Mouse (Mus musculus) intestine, embryonic 15.5 days (tissue): ENCODE measurements around the gene B3galt5. TPM values are rescaled to one million over a fixed set of nuclear protein-coding genes. Genes with fewer than 3 reads are reported as not detected.
"Not testable (repeated sequence)": the region's sequence is repeated elsewhere in the genome, so short reads cannot be mapped to it uniquely, and the experiment has no call there.

ENCODE experiments used
- ATAC-seq: fragments of 200-750 bp; cut with Nextera tagmentation; 2 replicates; pipeline ENCODE4 v1.8.0; 2017; ENCODE audit warnings: moderate TSS enrichment, moderate library complexity
- H3K27ac ChIP-seq: fragments of 300-500 bp; sonication (generic); 2 replicates; pipeline ENCODE4 v1.5.1; 2015; ENCODE audit warnings: mild to moderate bottlenecking, inconsistent platforms
- H3K27me3 ChIP-seq: fragments of 300-500 bp; sonication (generic); replicated peaks from 2 replicates; pipeline ENCODE4 v1.6.1; 2015; ENCODE audit warnings: inconsistent platforms
- H3K36me3 ChIP-seq: fragments of 300-500 bp; sonication (generic); 2 replicates; pipeline ENCODE4 v1.6.1; 2015; ENCODE audit warnings: inconsistent platforms
- H3K4me1 ChIP-seq: fragments of 300-500 bp; sonication (generic); replicated peaks from 2 replicates; pipeline ENCODE4 v1.6.1; 2015; ENCODE audit warnings: inconsistent platforms
- H3K4me2 ChIP-seq: fragments of 300-500 bp; sonication (generic); replicated peaks from 2 replicates; pipeline ENCODE4 v1.6.1; 2015; ENCODE audit warnings: mild to moderate bottlenecking, inconsistent platforms
- H3K4me3 ChIP-seq: fragments of 300-500 bp; sonication (generic); replicated peaks from 2 replicates; pipeline ENCODE4 v1.5.1; 2015; ENCODE audit warnings: inconsistent platforms
- H3K9ac ChIP-seq: fragments of 300-500 bp; sonication (generic); 2 replicates; pipeline ENCODE4 v1.6.1; 2015; ENCODE audit warnings: inconsistent platforms
- H3K9me3 ChIP-seq: fragments of 300-500 bp; sonication (generic); 2 replicates; pipeline ENCODE4 v1.6.1; 2016; ENCODE audit warnings: inconsistent platforms
- WGBS: fragments of 180-500 bp; shearing (Covaris S2); methylation state at CpG from one replicate; pipeline ENCODE4 v1.1.7; 2015; 5-methylcytosine and 5-hydroxymethylcytosine counted together
- polyA plus RNA-seq: library from polyadenylated mRNA; unstranded; fragments of >200 nt; fragmentation: Nextera tagmentation; extraction: Ambion mirVana; gene quantifications from 2 replicates; pipeline ENCODE4 v1.2.1, GENCODE M21; 2015

The B3galt5 gene
- polyA plus RNA-seq, 1 experiment from 2014 or later = 1.1 TPM

- Histone ChIP-seq H3K4me3 (no peak overlapping the region), H3K27ac (no peak overlapping the region), H3K4me1 (peaks cover 4% of the 10 kb centered on the region; the same call in 1 of the 2 replicates), H3K9ac (no peak overlapping the region), H3K36me3 (no peaks in the 10 kb centered on the region), H3K4me2 (no peak overlapping the region), H3K27me3 (no peaks in the 10 kb centered on the region), H3K9me3 (no peaks in the 10 kb centered on the region)
- 76% methylated on average over 1 of the region's 1 CpGs for WGBS
- no peak for ATAC-seq
Observed at GRCm38 (mm10) chr16:96322739-96323138, 87.1 kb downstream of the B3galt5 start.

GRCm38 (mm10) chr16:96323166-96323565, 87.6 kb downstream of the B3galt5 start:
- H3K9me3 ChIP-seq = no peaks in the 10 kb centered on the region
- no peak overlapping the region for H3K9ac ChIP-seq
- no peak for ATAC-seq
- H3K4me3 ChIP-seq = no peak overlapping the region
- 86% methylated on average over 4 of the region's 4 CpGs for WGBS
- peaks cover 4% of the 10 kb centered on the region; the same call in 1 of the 2 replicates for H3K4me1 ChIP-seq
- no peak overlapping the region for H3K4me2 ChIP-seq
- H3K27ac ChIP-seq = no peak overlapping the region
- H3K27me3 ChIP-seq = no peaks in the 10 kb centered on the region
- no peaks in the 10 kb centered on the region for H3K36me3 ChIP-seq

GRCm38 (mm10) chr16:96326110-96326999, 90.8 kb downstream of the B3galt5 start:
- Histone ChIP-seq H3K9me3 (no peaks in the 10 kb centered on the region), H3K27me3 (no peaks in the 10 kb centered on the region), H3K36me3 (no peaks in the 10 kb centered on the region), H3K4me2 (peak overlapping the region; percentile 14; the same call in 1 of the 2 replicates), H3K27ac (no peak overlapping the region), H3K4me1 (peaks cover 4% of the 10 kb centered on the region; the same call in 1 of the 2 replicates), H3K9ac (no peak overlapping the region), H3K4me3 (no peak overlapping the region)
- WGBS = 50% methylated on average over 10 of the region's 10 CpGs
- 0 out of 2 replicates have a peak, but pooled peaks have one; percentile 50 for ATAC-seq

DNA sequence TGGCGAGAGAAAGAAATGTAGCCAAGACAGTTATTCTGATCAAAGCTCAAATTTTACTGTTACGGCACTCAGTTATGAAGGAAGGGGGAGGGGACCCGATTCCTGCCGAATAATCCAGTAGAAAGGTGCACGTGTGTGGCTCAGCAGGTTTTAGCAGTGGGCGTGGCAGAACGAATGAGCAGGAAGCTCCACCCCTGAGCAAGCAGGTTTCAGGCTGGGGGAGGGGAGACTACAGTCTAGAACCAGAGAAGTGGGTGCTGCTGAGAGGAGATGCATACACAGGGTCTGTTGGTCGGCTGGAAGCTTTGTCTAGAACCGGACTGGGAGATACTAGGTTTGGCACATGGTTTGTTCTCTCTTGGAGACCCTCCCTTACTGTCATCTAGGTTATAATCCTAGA, 91.7 kb downstream of the B3galt5 start:
- H3K27ac ChIP-seq, H3K27me3 ChIP-seq, H3K9ac ChIP-seq, H3K4me3 ChIP-seq, H3K36me3 ChIP-seq, H3K4me1 ChIP-seq, H3K9me3 ChIP-seq: not testable (repeated sequence)
- peak overlapping the region; percentile 14; the same call in 1 of the 2 replicates for H3K4me2 ChIP-seq
- 33% methylated on average over 9 of the region's 9 CpGs for WGBS
- peak; percentile 72 for ATAC-seq

GRCm38 (mm10) chr16:96339570-96339969, 104.0 kb downstream of the B3galt5 start:
- H3K4me2 ChIP-seq = no peak overlapping the region
- H3K9me3 ChIP-seq = no peaks in the 10 kb centered on the region
- H3K9ac ChIP-seq = no peak overlapping the region
- no peak overlapping the region for H3K4me3 ChIP-seq
- WGBS = 81% methylated on average over 4 of the region's 4 CpGs
- H3K36me3 ChIP-seq = no peaks in the 10 kb centered on the region
- ATAC-seq = no peak
- no peaks in the 10 kb centered on the region for H3K4me1 ChIP-seq
- H3K27ac ChIP-seq = no peak overlapping the region
- no peaks in the 10 kb centered on the region for H3K27me3 ChIP-seq

DNA sequence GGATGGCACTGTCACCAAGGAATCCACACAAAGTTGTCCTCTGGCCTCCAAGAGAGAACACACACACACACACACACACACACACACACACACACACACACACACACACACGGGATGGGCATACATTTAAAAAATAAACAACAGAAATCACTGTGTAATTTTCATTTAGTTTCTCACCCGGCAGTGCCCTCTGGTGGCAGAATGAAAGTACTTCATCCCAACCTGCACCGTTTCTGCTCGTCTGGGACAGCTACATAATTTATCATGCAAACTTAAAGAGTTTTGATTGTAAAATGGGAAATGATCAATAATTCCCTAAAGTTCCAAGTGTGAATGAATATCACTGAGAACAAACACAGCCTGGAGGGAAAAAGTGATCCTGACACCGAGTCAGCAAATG, 105.7 kb downstream of the B3galt5 start:
- Histone ChIP-seq H3K4me1 (no peaks in the 10 kb centered on the region), H3K4me3 (no peak overlapping the region), H3K27me3 (no peaks in the 10 kb centered on the region), H3K27ac (no peak overlapping the region), H3K36me3 (no peaks in the 10 kb centered on the region), H3K4me2 (no peak overlapping the region), H3K9me3 (no peaks in the 10 kb centered on the region), H3K9ac (no peak overlapping the region)
- 8% methylated on average over 5 of the region's 5 CpGs for WGBS
- ATAC-seq = no peak

- no peak overlapping the region for H3K9ac ChIP-seq
- no peak for ATAC-seq
- WGBS = 82% methylated on average over 4 of the region's 4 CpGs
Observed at GRCm38 (mm10) chr16:96341945-96342344, 106.3 kb downstream of the B3galt5 start.

GRCm38 (mm10) chr16:96345117-96345516, 109.5 kb downstream of the B3galt5 start:
- no peaks in the 10 kb centered on the region for H3K9me3 ChIP-seq
- no peak overlapping the region for H3K27ac ChIP-seq
- H3K4me2 ChIP-seq = no peak overlapping the region
- H3K4me1 ChIP-seq = 0 out of 2 replicates have a peak, but pooled peaks cover 4% of the 10 kb centered on the region
- WGBS = 4% methylated on average over 10 of the region's 10 CpGs
- no peak overlapping the region for H3K9ac ChIP-seq
- H3K27me3 ChIP-seq = no peaks in the 10 kb centered on the region
- H3K36me3 ChIP-seq = no peaks in the 10 kb centered on the region
- ATAC-seq = peak; percentile 72
- no peak overlapping the region for H3K4me3 ChIP-seq

More at GRCm38 (mm10) chr16:96341945-96342344, 106.3 kb downstream of the B3galt5 start:
- Histone ChIP-seq H3K4me1 (no peaks in the 10 kb centered on the region), H3K36me3 (no peaks in the 10 kb centered on the region), H3K27me3 (no peaks in the 10 kb centered on the region), H3K9me3 (no peaks in the 10 kb centered on the region), H3K27ac (no peak overlapping the region), H3K4me3 (no peak overlapping the region), H3K4me2 (no peak overlapping the region)

DNA sequence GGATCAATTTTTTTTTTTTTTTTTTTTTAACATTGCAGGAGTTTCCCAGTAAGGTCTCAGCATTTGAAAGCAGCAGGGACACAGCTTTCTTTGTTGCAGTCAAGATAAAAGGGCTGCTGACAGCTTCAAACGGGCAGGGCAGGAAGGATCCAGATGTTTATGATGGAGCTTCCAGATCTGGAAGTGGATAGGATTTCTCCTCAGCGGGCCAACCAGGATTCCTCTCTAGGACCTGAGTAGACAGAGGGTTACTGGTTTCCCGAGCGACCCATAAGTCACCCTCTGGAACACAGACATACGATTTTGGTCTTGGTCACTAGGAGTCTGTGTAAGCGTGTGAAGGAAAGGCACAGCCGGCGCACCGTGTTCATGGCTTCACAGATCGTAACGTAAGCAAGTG, 112.5 kb downstream of the B3galt5 start:
- Histone ChIP-seq H3K27ac (no peak overlapping the region), H3K4me2 (peak overlapping the region; percentile 36; the same call in 1 of the 2 replicates), H3K9ac (no peak overlapping the region), H3K27me3 (no peaks in the 10 kb centered on the region), H3K9me3 (no peaks in the 10 kb centered on the region), H3K36me3 (no peaks in the 10 kb centered on the region), H3K4me1 (0 out of 2 replicates have a peak, but pooled peaks cover 4% of the 10 kb centered on the region), H3K4me3 (no peak overlapping the region)
- ATAC-seq = no peak
- 38% methylated on average over 11 of the region's 11 CpGs for WGBS

- ATAC-seq = no peak
- Histone ChIP-seq H3K4me1 (0 out of 2 replicates have a peak, but pooled peaks cover 4% of the 10 kb centered on the region), H3K9me3 (no peaks in the 10 kb centered on the region), H3K4me2 (no peak overlapping the region; the same call in 1 of the 2 replicates), H3K9ac (no peak overlapping the region), H3K4me3 (no peak overlapping the region), H3K27me3 (no peaks in the 10 kb centered on the region), H3K36me3 (no peaks in the 10 kb centered on the region), H3K27ac (no peak overlapping the region)
- WGBS = 78% methylated on average over 5 of the region's 5 CpGs
Observed at GRCm38 (mm10) chr16:96348766-96349165, 113.2 kb downstream of the B3galt5 start.

- WGBS = 93% methylated on average over 2 of the region's 2 CpGs
Observed at GRCm38 (mm10) chr16:96351520-96351919, 115.9 kb downstream of the B3galt5 start.

GRCm38 (mm10) chr16:96353296-96353896, 117.8 kb downstream of the B3galt5 start:
- Histone ChIP-seq H3K27ac (no peak overlapping the region), H3K9ac (no peak overlapping the region), H3K4me3 (no peak overlapping the region), H3K27me3 (no peaks in the 10 kb centered on the region), H3K4me1 (0 out of 2 replicates have a peak, but pooled peaks cover under 1% of the 10 kb centered on the region), H3K9me3 (no peaks in the 10 kb centered on the region), H3K36me3 (no peaks in the 10 kb centered on the region), H3K4me2 (no peak overlapping the region)
- ATAC-seq = no peak
- WGBS = 69% methylated on average over 6 of the region's 6 CpGs

More at GRCm38 (mm10) chr16:96351520-96351919, 115.9 kb downstream of the B3galt5 start:
- ATAC-seq = no peak
- no peak overlapping the region for H3K27ac ChIP-seq
- 0 out of 2 replicates have a peak, but pooled peaks cover 4% of the 10 kb centered on the region for H3K4me1 ChIP-seq
- no peak overlapping the region for H3K4me2 ChIP-seq
- no peak overlapping the region for H3K4me3 ChIP-seq
- H3K27me3 ChIP-seq = no peaks in the 10 kb centered on the region
- H3K9me3 ChIP-seq = no peaks in the 10 kb centered on the region
- no peaks in the 10 kb centered on the region for H3K36me3 ChIP-seq
- no peak overlapping the region for H3K9ac ChIP-seq
